Mouse (Mus musculus): ENCODE results near the gene Bckdha.

Gene Bckdha

DNA sequence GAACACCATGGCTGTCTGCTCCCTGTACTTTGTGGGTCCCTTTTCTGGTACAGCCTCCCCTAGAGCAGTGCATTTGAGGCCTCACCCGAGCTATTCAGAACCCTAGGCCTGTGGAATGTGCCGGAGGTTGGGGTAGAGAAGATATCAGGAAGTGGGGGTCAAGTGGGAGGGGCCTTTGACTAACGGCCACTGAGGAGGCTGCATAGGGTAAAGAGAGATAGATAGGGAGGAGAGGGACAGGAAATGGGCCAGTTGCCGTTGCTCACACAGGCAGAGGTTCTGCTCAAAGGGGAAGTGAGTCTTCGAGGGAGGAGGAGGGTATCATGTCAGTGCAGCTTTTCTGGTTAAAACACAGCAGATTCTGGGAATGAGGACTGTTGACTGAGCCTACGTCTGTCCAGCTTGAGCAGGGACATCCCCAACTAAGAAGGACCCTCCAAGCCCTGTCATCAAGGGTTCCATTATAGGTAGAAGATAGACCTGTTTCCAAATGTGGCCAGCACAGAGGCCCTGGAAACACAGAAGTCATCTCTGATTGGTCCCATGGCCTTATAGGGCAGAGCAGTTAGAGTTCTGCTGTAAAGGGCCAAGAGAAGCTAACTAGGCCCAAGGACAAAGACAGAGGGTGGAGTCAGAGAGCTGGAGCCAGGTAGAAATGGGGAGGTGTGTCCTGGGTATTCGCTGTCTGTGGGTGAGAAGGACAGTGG lies 24.8 kb upstream of the Bckdha start:
- in situ Hi-C loops (cut with MboI, MseI), result loop anchor here (10.0 kb wide), 1 partner anchor 1309 kb away; the partner anchor contains the start of gene Kcnn4

DNA sequence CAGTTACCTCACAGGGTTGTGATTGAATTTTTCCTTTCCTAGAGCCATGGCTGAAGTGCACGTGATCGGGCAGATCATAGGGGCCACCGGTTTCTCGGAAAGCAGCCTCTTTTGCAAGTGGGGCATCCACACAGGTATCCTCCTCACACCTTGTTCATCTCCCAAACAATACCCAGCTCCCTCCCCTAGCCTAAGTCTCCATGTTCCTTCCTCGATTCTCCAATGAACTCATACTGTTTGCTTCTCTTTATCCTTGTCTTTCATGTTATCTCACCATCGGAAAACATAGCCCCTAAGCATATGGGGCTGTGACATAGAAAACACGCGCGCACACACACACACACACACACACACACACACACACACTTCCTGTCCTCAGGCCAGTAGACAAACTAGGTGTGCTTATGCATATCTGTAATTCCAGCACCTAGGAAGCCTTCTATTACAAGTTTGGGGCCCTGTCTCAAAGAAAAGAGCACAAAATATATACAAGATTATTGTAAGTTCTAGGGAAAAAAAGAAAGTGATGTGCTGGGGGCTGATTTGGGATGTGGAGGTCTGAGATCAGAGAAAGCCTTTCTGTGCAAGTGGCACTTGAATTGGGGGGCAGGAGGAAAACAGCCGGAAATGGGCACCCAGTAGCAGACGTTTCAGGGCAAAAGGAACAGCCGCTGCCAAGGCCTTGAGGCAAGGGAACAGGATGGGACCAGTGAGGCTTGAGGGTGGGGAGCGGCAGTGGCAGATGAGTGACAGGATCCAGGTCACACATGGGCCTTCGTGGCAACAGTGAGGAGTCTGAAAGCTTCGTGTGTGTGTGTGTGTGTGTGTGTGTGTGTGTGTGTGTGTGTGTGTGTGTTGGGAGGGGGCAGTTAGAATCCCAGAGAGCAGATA lies 22.8 kb upstream of the Bckdha start:
- in situ Hi-C loops (cut with MboI, MseI), result loop anchor here (10.0 kb wide), 1 partner anchor 1307 kb away; the partner anchor contains the start of gene Kcnn4

DNA sequence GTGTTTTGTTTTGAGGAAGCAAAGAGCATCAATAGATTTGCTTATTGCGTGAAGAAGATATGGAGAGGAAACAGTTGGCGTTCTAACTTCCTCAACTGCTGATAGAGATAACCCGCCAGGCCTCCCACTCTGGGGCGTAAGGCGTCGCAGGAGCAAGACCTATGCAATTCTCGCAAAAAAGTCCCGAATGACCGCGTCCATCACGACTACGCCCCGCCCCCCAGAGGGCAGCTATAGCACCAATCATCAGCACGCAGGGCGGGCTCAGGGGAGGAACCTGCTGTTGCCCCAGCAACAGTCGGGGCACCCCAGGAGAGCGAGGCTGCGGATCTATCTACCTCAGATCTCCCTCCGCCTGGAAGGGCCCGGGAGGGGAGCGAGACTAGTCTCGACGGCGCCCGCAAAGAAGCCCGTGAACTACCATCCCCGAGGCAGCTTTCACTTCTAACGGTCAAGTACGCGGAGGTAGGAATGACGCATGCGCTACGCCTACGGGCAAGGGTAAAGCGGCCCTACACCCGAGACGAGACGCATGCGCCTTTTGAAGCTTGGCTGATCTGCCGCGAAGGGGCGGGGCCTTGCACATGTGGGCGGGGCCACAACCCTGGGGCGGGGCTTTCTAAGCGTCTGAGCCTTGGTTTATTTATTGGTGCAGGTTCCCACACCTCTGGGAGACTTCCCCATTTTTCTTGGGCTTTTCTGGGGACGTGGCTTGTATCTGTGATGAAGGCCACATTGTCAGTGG lies 21.9 kb upstream of the Bckdha start, which contains the start of gene B9d2:
Gene B9d2, plus strand, starts transcription at position 267 of the 745 bp plus-strand sequence.
- in situ Hi-C loops (cut with MboI, MseI), result loop anchor here (10.0 kb wide), 1 partner anchor 1306 kb away; the partner anchor contains the start of gene Kcnn4

DNA sequence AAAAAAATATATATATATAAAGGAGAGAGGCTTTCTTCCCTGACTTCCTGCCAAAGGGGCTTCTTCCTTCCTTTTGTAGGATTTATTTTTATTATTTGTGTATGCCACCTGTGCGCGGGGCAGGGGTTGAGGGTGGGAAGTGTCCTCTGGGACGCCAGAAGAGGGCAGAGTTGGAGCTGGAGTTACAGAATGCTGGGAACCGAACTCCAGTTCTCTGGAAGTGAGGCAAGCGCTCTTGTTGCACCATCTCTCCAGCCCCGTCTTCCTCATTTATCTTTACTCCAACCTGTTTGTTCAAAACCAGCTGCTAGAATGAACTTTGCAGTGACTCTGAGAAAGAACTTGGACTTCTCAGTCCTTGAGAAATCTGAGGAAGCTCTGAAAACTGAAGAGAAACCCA lies 21.2 kb upstream of the Bckdha start:
- in situ Hi-C loops (cut with MboI, MseI), result loop anchor here (10.0 kb wide), 1 partner anchor 1305 kb away; the partner anchor contains the start of gene Kcnn4

DNA sequence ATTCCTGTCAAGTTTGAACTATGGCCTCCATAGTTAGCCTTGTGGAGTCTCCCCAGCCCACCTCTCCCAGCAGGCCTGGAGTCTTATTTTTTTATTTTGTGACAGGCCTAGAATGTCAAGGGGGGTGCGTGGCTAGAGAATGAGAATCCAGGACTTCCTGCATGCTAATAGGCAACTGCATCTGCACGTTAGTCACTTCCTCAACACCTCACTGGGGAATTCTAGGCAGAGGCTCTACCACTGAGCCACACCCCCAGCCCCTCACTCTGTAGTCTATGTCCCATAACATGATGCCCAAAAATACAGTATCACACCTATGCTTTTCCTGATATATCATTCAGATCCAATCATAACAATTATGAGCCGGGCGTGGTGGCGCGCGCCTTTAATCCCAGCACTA lies 18.2 kb upstream of the Bckdha start:
- in situ Hi-C loops (cut with MboI, MseI), result no loop called here

DNA sequence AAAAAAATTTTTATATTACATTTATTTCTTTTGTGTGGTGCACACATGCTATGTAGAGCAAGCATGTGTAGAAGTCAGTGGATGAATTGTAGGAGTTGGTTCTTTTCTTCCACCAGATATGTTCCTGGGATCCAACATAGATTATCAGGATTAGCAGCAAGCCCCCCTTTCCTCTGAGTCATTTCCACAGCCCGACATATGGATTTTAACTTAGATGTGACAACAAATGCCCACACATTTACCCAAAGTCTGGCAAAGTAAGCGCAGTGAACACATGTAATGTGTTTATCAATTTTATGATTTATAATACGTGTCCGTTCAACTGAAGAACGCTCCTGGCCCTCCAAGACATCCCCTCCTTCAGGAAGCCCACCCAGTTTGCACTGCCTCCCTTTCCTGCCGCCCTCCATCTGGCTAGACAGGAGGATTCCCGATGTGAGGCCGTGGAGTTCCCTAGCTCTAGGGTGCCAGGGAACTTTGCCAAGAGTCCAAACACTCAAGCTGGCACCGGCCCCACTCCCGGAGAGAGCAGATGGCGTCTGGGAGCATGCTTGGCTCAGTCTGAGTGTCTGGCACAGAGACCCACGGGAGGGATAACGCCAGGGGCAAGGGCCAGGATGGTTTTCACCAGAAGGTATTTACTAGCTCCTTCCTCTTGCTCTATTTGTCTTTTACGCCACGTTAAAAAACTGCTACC lies 17.5 kb upstream of the Bckdha start:
- in situ Hi-C loops (cut with MboI, MseI), result no loop called here

DNA sequence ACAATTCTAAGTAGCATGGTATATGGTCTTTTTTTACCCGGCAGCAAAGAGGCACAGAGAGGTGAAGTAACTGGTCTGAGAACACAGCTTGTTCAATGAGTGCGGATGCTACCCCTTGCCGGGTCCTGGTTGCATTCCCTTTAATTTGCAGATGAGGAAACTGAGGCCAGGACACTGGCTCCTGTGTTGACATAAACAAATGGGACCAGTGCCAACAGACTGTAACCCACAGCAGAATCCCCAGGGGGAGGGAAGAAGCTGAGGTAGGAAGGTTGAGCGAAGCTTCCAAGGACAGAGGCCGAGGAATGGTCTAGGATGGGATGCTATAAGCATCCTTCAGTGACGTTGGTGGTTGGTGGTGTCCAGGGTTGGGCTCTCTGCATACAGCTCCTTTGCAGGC lies 16.6 kb upstream of the Bckdha start:
- in situ Hi-C loops (cut with MboI, MseI), result no loop called here

DNA sequence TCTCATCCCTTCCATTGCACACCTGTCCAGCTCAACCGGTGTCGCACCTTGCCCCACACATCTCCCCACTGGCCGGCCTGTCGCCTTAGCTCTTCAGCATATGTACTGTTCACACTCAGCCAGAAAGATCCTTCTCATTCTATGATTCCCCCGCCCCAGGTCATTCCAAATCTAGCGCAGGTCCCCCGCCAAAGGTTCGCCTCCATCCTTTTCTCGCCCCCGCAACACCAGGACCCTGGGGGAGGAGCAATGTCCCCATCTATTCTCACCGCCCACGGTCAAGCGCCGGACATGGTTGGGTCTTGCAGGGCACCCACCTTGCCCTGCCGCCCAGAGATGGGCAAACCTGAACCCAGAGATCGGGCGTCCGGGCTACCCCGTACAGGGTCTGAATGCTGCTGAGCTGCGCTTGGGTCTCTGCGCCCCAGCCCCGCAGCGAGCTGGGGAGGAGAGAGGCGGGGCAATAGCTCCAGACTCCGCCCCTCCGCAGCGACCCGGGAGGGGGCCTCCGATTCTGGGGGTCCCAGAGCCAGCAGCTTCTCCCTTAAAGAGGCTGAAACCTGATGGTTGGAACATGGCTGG lies 16.0 kb upstream of the Bckdha start, which contains the start of gene Tmem91:
Gene Tmem91, minus strand, starts transcription at position 448 of the 582 bp plus-strand sequence.
- in situ Hi-C loops (cut with MboI, MseI), result no loop called here

DNA sequence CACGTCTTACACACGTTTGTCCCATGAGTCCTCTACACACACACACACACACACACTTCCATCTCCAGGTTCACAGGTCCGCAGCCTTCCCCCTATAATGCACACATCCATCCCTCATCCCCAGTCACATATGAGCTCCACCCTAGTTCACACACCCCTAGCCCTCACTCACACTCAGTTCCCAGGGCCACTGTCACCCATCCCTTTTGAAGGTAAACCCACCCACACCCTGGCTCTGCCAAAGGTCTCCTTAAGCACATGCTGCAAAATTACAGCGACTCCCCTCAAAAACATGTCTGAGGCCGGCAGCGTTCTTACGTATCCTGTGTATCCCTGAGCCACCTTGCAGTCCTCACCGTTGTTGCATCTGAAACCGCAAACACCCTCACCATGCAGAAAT lies 15.5 kb upstream of the Bckdha start:
- in situ Hi-C loops (cut with MboI, MseI), result no loop called here

DNA sequence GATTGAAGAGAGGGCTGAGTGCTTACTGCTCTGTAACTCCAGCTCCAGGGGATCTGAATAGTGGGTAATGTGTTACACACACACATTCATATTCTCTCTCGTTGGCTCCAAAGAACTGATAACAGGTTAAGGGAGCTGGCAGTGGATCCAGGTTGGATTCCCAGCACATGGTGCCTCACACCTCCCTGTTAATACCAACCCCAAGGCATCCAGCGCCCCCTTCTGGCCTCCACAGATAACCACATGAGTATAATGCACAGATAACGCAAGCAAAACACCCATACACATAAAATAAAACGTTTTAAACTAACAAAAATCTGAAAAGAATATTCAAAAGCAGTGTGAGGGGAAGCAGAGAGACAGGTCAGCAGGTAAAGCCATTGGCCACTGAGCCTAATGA lies 13.7 kb upstream of the Bckdha start:
- in situ Hi-C loops (cut with MboI, MseI), result no loop called here

DNA sequence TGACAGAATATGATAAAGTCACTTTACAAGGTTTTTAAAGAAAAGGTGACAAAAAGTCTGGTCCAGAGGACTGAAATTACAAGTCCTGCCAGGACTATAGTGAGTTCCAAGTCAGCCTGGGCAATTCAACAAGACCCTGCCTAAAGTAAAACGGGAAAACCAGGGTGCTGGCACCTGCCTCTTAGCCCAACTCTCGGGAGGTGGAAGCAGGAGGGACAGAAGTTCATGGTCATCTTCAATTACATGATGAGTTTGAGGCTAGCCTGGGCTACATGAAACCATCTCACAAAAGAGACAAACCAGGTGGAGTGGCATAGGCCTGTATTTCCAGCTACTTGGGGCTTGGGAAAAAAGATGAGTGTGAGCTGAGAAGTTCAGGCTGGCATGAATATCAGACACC lies 12.9 kb upstream of the Bckdha start:
- in situ Hi-C loops (cut with MboI, MseI), result no loop called here

DNA sequence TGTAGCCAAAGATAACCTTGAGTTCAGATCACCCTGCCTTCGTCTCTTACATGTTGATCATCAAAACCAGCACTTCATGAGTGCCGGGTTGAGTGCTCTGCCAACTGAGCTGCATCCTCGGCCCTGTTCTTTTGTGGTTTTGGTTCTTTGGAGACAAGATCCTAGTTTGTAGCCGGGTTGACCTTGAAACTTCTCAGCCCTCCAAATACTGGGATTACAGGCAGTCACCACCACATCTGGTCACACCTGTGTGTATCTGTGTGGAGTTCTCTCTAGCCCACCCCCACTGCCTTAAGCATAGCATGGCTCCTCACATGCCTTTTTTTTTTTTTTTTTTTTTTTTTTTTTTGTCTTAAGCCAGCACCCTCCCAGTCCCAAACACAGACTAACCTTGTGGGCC lies 11.3 kb upstream of the Bckdha start:
- in situ Hi-C loops (cut with MboI, MseI), result no loop called here

DNA sequence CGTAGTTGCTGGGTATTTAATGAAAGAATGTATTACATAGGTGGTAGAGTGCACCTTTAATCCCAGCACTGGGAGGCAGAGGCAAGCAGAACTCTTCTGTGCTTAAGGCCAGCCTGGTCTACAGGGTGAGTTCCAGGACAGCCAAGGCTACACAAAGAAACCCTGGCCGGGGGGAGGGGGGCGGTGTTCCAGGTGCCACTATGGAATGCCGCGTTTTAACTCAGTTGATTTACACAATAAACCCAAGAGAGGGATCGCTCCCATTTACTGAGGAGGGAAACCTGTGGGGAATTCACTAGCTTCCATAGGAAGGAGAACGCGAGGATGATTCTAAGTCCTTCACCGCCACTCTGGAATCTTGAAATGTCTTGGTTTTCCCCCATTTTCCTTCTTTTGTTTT lies 10.8 kb upstream of the Bckdha start:
- in situ Hi-C loops (cut with MboI, MseI), result no loop called here

DNA sequence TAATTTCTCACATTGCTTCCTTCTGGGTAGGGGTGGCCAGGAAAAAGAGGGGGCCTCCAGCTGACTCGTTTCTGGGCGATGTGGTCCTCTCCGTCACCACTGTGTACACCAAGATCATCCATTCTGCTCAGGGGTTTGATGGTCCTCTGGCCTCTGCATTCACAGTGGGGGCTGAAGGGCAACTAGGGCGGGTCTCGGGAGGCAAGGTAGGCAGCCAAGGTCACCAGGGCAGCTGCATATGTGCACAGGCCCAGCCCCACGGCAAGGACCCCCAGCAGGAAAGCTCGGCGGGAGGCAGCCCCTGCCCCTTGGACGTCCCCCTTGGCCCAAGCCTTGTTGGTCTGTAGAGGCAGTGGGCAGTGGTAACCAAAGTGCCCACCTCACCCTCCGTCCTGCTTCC lies 10.4 kb upstream of the Bckdha start:
- in situ Hi-C loops (cut with MboI, MseI), result no loop called here

DNA sequence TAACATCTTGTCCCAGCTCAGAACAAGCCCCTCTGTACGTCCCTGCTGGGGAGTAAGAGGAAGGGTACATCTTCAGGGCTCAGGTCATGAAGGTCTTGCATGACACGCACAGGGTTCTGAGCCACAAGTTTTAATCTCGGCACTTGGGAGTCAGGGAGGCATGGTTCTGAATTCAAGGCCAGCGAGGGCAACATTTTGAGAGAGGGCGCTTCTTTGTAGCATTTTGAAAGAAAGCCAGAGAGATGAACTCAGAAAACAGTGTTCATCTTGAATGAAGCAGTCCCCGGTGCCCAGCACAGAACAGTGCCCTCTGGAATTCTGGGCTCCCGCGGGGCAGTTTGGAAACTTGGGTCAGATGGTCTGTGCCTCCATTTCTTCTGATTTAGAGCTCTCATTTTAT lies 7.6 kb upstream of the Bckdha start:
- in situ Hi-C loops (cut with MboI, MseI), result no loop called here

DNA sequence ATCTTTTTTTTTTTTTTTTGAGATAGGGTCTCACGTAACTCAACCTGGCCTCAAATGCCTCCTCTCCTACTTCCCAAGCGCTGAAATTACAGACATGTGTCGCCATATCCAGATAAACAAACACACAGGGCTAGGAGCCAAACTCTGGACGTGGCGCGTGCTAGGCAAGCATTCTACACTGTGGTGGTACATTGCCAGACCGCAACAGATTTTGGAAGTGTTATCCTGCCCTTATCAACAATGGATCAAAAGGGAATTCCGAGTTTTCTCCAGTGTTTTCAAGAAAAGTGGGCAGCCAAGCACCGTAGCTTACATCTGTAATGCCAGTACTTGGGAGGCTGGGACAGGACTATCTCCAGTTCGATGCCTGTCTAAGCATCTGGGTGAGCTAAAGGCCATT lies 996 bp downstream of the Bckdha start:
- in situ Hi-C loops (cut with MboI, MseI), result loop anchor here (5.0 kb wide), 1 partner anchor 35 kb away; no protein-coding TSS in a partner anchor

DNA sequence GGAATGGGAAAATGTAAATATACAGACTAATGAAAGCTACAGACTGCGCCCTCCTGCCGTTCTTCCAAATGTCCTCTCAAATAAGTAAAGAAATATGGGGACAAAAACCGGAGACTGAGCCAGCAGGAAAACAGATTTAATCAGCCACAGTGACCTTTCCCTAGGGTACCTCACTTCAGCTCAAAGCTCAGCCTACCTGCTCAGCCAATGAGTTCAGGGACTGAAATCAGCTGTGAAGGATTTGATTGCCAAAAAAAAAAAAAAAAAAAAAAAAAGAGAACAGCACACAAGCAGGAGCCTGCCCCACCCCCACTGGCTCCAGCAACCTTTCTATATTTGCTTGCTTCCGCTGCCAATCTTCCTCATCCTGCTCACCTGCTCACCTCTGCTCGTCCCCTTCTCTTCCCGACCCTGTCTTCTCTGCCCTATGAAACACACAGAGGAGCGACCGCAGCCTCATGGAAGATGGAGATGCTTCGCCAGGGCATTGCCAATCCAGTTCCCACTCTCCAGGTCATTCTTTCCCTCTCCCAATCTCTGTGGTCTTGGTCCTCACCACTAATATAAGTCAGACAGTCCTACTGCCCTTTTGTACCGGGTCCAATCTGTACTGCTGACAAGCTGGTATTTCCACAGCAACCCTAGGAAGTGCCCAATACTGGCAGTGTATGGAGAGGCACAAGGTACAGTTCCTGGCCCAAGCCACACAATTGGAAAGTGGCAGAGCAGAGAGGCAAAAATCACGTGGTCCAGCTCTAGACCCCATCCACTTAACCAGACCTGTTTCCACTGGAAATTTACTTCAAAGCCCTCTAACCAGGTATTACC lies 3.0 kb downstream of the Bckdha start:
- in situ Hi-C loops (cut with MboI, MseI), result loop anchor here (5.0 kb wide), 1 partner anchor 34 kb away; no protein-coding TSS in a partner anchor

DNA sequence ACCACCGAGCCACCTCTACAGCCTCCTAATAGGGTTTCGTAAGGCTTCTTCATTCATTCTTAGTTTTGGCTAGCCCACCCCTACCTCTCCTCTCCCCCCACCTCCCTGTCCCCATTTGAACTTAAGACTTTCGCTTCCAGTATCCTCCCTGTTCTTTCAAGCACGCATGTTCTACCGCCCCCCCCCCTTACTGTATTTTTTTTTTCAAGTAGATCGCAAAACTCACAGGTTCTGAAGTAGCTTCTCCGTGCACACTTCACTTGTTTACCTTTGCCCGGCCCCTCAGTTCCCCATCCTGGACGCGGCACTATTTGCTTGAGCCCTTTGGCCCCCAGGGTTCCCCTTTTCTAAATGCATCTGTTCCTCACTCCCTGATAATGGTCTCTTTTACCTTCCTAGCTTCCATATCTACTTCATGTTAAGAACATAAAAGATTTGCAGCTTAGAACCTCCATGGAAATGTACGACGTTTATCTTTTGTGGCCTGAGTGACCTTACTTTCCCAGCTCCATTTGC lies 6.5 kb downstream of the Bckdha start:
- in situ Hi-C loops (cut with MboI, MseI), result no loop called here

DNA sequence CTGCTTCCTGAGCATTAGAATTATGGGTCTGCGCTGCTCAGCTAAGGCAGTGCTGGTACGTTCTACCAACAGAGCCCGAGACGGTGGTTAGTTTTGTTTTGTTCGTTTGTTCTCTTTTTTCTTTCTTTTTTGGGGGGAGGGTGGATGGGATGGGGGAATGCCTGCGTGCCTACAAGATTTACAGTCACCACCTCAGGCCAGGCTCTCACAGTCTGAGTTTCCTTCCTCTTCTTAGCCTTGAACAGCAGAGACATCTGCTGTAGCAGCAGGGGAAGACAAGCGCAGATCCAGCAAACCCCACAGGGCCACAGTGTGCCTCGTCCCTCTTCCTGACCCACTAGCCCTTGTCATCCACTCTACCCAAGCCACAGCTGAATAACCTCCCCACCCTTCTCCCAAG lies 7.5 kb downstream of the Bckdha start:
- in situ Hi-C loops (cut with MboI, MseI), result no loop called here

DNA sequence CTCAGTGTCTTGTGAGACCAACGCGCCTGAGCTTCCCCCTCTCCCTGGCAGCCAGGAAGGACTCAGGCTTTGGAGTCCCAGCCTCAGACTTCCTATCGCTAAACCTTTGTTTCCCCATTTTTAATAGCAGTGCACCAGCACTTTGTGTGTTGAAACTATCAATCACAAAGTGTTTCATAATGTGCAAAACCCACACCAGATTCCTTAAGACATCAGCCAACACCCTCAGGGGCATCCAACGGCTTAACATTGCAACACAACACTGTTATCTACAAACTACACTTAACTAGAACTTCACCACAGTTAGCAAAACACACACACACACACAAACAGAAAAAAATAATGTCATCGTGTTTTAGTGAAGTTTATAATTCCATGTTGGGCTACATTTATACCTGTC lies 8.9 kb downstream of the Bckdha start:
- in situ Hi-C loops (cut with MboI, MseI), result no loop called here
